11 mouse cellular contexts compared by ENCODE assay signal in genomic region chr2:157430667-157431429, GRCm38 (mm10). TPM values are rescaled to one million over a fixed set of nuclear protein-coding genes. Genes with fewer than 3 reads are reported as not detected.
DNase-seq lines count a peak whose midpoint lies in the region; ATAC-seq and TF ChIP-seq lines count a peak whose summit lies in the region.
"Had no signal": no experiment of that assay in that cellular context is flagged by ENCODE, and none has a peak within 500 bp of the region (broad histone marks: within the 10 kb centered on the region; RNA-seq: fewer than 3 reads in every experiment).

No protein-coding gene starts in this region.

- no peak for TF ChIP-seq EP300 in stomach, postnatal 0 days (optimal IDR thresholded peaks at IDR 0.05)

- TF ChIP-seq CTCF in midbrain, postnatal 0 days (IDR thresholded peaks at IDR 0.05), result peak; percentile 7; the same call in 1 of the 2 replicates
- peak; percentile 60 for TF ChIP-seq CTCF in stomach, postnatal 0 days (IDR thresholded peaks at IDR 0.05; ENCODE audit: low read depth)

- H3K4me1 ChIP-seq in hindbrain, embryonic 10.5 days (replicated peaks), result peaks cover 87% of the 10 kb centered on the region
- H3K4me1 ChIP-seq in hindbrain, embryonic 16.5 days (ENCODE audit: control insufficient read depth, insufficient read depth, low read depth, low read length), result peaks cover 72% of the 10 kb centered on the region
- peaks cover 31% of the 10 kb centered on the region for H3K4me1 ChIP-seq in midbrain, postnatal 0 days (ENCODE audit: insufficient read depth, low read length)
- peaks cover 34% of the 10 kb centered on the region for H3K4me1 ChIP-seq in midbrain, embryonic 14.5 days (ENCODE audit: control insufficient read depth, insufficient read depth, low read length)
- H3K4me1 ChIP-seq in intestine, embryonic 16.5 days (ENCODE audit: control insufficient read depth, insufficient read depth, low read length), result peaks cover 88% of the 10 kb centered on the region
- peaks cover 22% of the 10 kb centered on the region for H3K4me1 ChIP-seq in stomach, postnatal 0 days (replicated peaks; ENCODE audit: control insufficient read depth, insufficient read depth)

- H3K36me3 ChIP-seq in hindbrain, embryonic 10.5 days, result peaks cover 67% of the 10 kb centered on the region
- 0 out of 2 replicates have a peak, but pooled peaks cover 3% of the 10 kb centered on the region for H3K36me3 ChIP-seq in hindbrain, embryonic 16.5 days (ENCODE audit: control insufficient read depth, insufficient read depth, low read length)
- peaks cover 13% of the 10 kb centered on the region for H3K36me3 ChIP-seq in midbrain, postnatal 0 days (ENCODE audit: insufficient read depth, low read length)
- peaks cover 30% of the 10 kb centered on the region for H3K36me3 ChIP-seq in midbrain, embryonic 14.5 days (ENCODE audit: control insufficient read depth, insufficient read depth, low read length)
- H3K36me3 ChIP-seq in intestine, embryonic 16.5 days (ENCODE audit: control insufficient read depth, insufficient read depth, low read length), result no peaks in the 10 kb centered on the region; the same call in 1 of the 2 replicates
- H3K36me3 ChIP-seq in stomach, postnatal 0 days (ENCODE audit: control insufficient read depth, insufficient read depth, low read length), result peaks cover 6% of the 10 kb centered on the region; the same call in 1 of the 2 replicates

- H3K9ac ChIP-seq in hindbrain, embryonic 16.5 days (ENCODE audit: low read depth, low read length), result no peak overlapping the region
- no peak overlapping the region for H3K9ac ChIP-seq in midbrain, postnatal 0 days (replicated peaks; ENCODE audit: low read length, poor library complexity, severe bottlenecking)
- no peak overlapping the region; the same call in 1 of the 2 replicates for H3K9ac ChIP-seq in midbrain, embryonic 14.5 days (replicated peaks; ENCODE audit: low read length)
- peak overlapping the region; percentile 48; the same call in 1 of the 2 replicates for H3K9ac ChIP-seq in intestine, embryonic 16.5 days (ENCODE audit: low read depth, low read length)
- H3K9ac ChIP-seq in stomach, postnatal 0 days (ENCODE audit: low read length), result no peak overlapping the region; the same call in 1 of the 2 replicates
- H3K9ac ChIP-seq: liver, embryonic 14.5 days had no signal

- no peak for DNase-seq in hindbrain, embryonic 10.5 days (ENCODE audit: low spot score)
- no peak for DNase-seq in midbrain, postnatal 0 days (ENCODE audit: low spot score)
- no peak for DNase-seq in midbrain, embryonic 14.5 days
- peak; percentile 77 for DNase-seq in stomach, postnatal 0 days (ENCODE audit: low spot score)
- no peak for DNase-seq in cerebellum, postnatal 4 days (ENCODE audit: low spot score in 2 of 2)
- no peak for DNase-seq in thymus, adult 18-20 months
- DNase-seq: gastrocnemius, postnatal 36 days had no signal

- H3K4me3 ChIP-seq in hindbrain, embryonic 10.5 days, result no peak overlapping the region
- no peak overlapping the region for H3K4me3 ChIP-seq in hindbrain, embryonic 16.5 days (ENCODE audit: low read length)
- H3K4me3 ChIP-seq in midbrain, postnatal 0 days (ENCODE audit: low read depth, low read length), result no peak overlapping the region
- no peak overlapping the region for H3K4me3 ChIP-seq in midbrain, embryonic 14.5 days (replicated peaks; ENCODE audit: low read depth, low read length)
- H3K4me3 ChIP-seq in intestine, embryonic 16.5 days (ENCODE audit: low read length), result no peak overlapping the region
- no peak overlapping the region for H3K4me3 ChIP-seq in stomach, postnatal 0 days (ENCODE audit: low read depth, low read length)

- H3K4me2 ChIP-seq in hindbrain, embryonic 16.5 days (ENCODE audit: low read length), result no peak overlapping the region
- no peak overlapping the region for H3K4me2 ChIP-seq in midbrain, postnatal 0 days (ENCODE audit: low read depth, low read length, poor library complexity, severe bottlenecking)
- H3K4me2 ChIP-seq in midbrain, embryonic 14.5 days (ENCODE audit: low read length), result no peak overlapping the region
- no peak overlapping the region for H3K4me2 ChIP-seq in intestine, embryonic 16.5 days (ENCODE audit: low read depth, low read length)
- no peak overlapping the region for H3K4me2 ChIP-seq in stomach, postnatal 0 days (replicated peaks; ENCODE audit: low read depth)

- no peaks in the 10 kb centered on the region for H3K27me3 ChIP-seq in hindbrain, embryonic 10.5 days (ENCODE audit: insufficient read depth, poor library complexity, severe bottlenecking)
- H3K27me3 ChIP-seq in hindbrain, embryonic 16.5 days (replicated peaks; ENCODE audit: control insufficient read depth, insufficient read depth, low read length), result no peaks in the 10 kb centered on the region
- H3K27me3 ChIP-seq in midbrain, postnatal 0 days (ENCODE audit: insufficient read depth, low read length), result no peaks in the 10 kb centered on the region
- H3K27me3 ChIP-seq in midbrain, embryonic 14.5 days (ENCODE audit: control insufficient read depth, insufficient read depth, low read length), result no peaks in the 10 kb centered on the region
- H3K27me3 ChIP-seq in intestine, embryonic 16.5 days (replicated peaks; ENCODE audit: control insufficient read depth, insufficient read depth, low read length), result no peaks in the 10 kb centered on the region
- H3K27me3 ChIP-seq in stomach, postnatal 0 days (ENCODE audit: control insufficient read depth, insufficient read depth, low read length), result no peaks in the 10 kb centered on the region

- ATAC-seq in hindbrain, embryonic 16.5 days, result no peak
- no peak for ATAC-seq in midbrain, postnatal 0 days (ENCODE audit: low FRiP score)
- ATAC-seq in midbrain, embryonic 14.5 days (ENCODE audit: low FRiP score, low TSS enrichment), result no peak
- peak; percentile 27 for ATAC-seq in intestine, embryonic 16.5 days
- peak; percentile 56 for ATAC-seq in stomach, postnatal 0 days (ENCODE audit: low FRiP score, low TSS enrichment)
- ATAC-seq: midbrain, embryonic 16.5 days had no signal

- 80% methylated on average over 4 of the region's 4 CpGs for WGBS in hindbrain, embryonic 10.5 days
- 83% methylated on average over 4 of the region's 4 CpGs for WGBS in hindbrain, embryonic 16.5 days
- 74% methylated on average over 4 of the region's 4 CpGs for WGBS in midbrain, postnatal 0 days
- WGBS in midbrain, embryonic 14.5 days, result 84% methylated on average over 4 of the region's 4 CpGs
- 66% methylated on average over 4 of the region's 4 CpGs for WGBS in intestine, embryonic 16.5 days
- WGBS in stomach, postnatal 0 days, result 57% methylated on average over 4 of the region's 4 CpGs

- no peaks in the 10 kb centered on the region for H3K9me3 ChIP-seq in hindbrain, embryonic 10.5 days
- no peaks in the 10 kb centered on the region for H3K9me3 ChIP-seq in hindbrain, embryonic 16.5 days (ENCODE audit: control insufficient read depth, low read length)
- no peaks in the 10 kb centered on the region for H3K9me3 ChIP-seq in midbrain, postnatal 0 days (ENCODE audit: low read length)
- no peaks in the 10 kb centered on the region for H3K9me3 ChIP-seq in midbrain, embryonic 14.5 days (ENCODE audit: control insufficient read depth, low read length)
- no peaks in the 10 kb centered on the region for H3K9me3 ChIP-seq in intestine, embryonic 16.5 days (ENCODE audit: control insufficient read depth, low read length)
- H3K9me3 ChIP-seq in stomach, postnatal 0 days (ENCODE audit: control insufficient read depth, low read length), result no peaks in the 10 kb centered on the region

- peak overlapping the region; percentile 47; the same call in 1 of the 2 replicates for H3K27ac ChIP-seq in hindbrain, embryonic 10.5 days
- no peak overlapping the region for H3K27ac ChIP-seq in hindbrain, embryonic 16.5 days (ENCODE audit: low read depth, low read length)
- H3K27ac ChIP-seq in midbrain, postnatal 0 days (ENCODE audit: low read depth, low read length), result no peak overlapping the region
- H3K27ac ChIP-seq in midbrain, embryonic 14.5 days (replicated peaks; ENCODE audit: low read depth, low read length), result no peak overlapping the region
- peak overlapping the region; percentile 92 for H3K27ac ChIP-seq in intestine, embryonic 16.5 days (ENCODE audit: low read length)
- H3K27ac ChIP-seq in stomach, postnatal 0 days (replicated peaks), result peak overlapping the region; percentile 91; the same call in 1 of the 2 replicates
- H3K27ac ChIP-seq: liver, embryonic 14.5 days had no signal

RNA-seq across cellular contexts. Expression of gene Src, which starts 12.6 kb away (rescaled TPM):
- 20.8 and 29.3 TPM in 2 replicates for polyA plus RNA-seq in hindbrain, embryonic 10.5 days (2016; fragmentation: Nextera tagmentation; extraction: Ambion mirVana)
- 26.5 and 29.9 TPM in 2 replicates for polyA plus RNA-seq in hindbrain, embryonic 16.5 days (2015; fragmentation: Nextera tagmentation; extraction: Ambion mirVana)
- 129 and 137 TPM in 2 replicates for total RNA-seq in midbrain, postnatal 0 days (2014; rRNA removed)
- 26.1 and 26.6 TPM in 2 replicates for polyA plus RNA-seq in midbrain, postnatal 0 days (2015; fragmentation: Nextera tagmentation; extraction: Ambion mirVana)
- 34.3 and 52.2 TPM in 2 replicates for polyA plus RNA-seq in midbrain, embryonic 14.5 days (2014; fragmentation: Nextera tagmentation; extraction: Ambion mirVana)
- 11.8 and 15.5 TPM in 2 replicates for polyA plus RNA-seq in intestine, embryonic 16.5 days (2015; fragmentation: Nextera tagmentation; extraction: Ambion mirVana)
- polyA plus RNA-seq in stomach, postnatal 0 days (2015; fragmentation: Nextera tagmentation; extraction: Ambion mirVana), result 12.0 and 12.9 TPM in 2 replicates

Comparison
In these comparisons a context has a peak if more than half of its experiments do, and no peak if none do; other contexts are left out.
1. H3K27ac ChIP-seq: peak in hindbrain, embryonic 10.5 days (single experiment), intestine, embryonic 16.5 days (single experiment) and stomach, postnatal 0 days (single experiment); none in hindbrain, embryonic 16.5 days (single experiment), midbrain, postnatal 0 days (single experiment) and midbrain, embryonic 14.5 days (single experiment).
2. ATAC-seq: peak in intestine, embryonic 16.5 days (single experiment) and stomach, postnatal 0 days (single experiment); none in hindbrain, embryonic 16.5 days (single experiment), midbrain, postnatal 0 days (single experiment) and midbrain, embryonic 14.5 days (single experiment).